Mouse (Mus musculus) midbrain, embryonic 12.5 days (tissue): ENCODE data around the gene Galnt15. TPM values are rescaled to one million over a fixed set of nuclear protein-coding genes. Genes with fewer than 3 reads are reported as not detected.
"Not testable (repeated sequence)": the region's sequence is repeated elsewhere in the genome, so short reads cannot be mapped to it uniquely, and the experiment has no call there.

ENCODE experiments used
- ATAC-seq: fragments of 200-750 bp; cut with Nextera tagmentation; 2 replicates; pipeline ENCODE4 v1.8.0; 2017; ENCODE audit warnings: low read depth, moderate TSS enrichment, moderate library complexity; ENCODE audit not compliant: low FRiP score
- H3K27ac ChIP-seq: fragments of 300-500 bp; sonication (generic); replicated peaks from 2 replicates; pipeline ENCODE4 v1.5.1; 2016; ENCODE audit warnings: mild to moderate bottlenecking
- H3K27me3 ChIP-seq: fragments of 300-500 bp; sonication (generic); 2 replicates; pipeline ENCODE4 v1.6.1; 2016; ENCODE audit warnings: mild to moderate bottlenecking
- H3K36me3 ChIP-seq: fragments of 300-500 bp; sonication (generic); 2 replicates; pipeline ENCODE4 v1.6.1; 2016
- H3K4me1 ChIP-seq: fragments of 300-500 bp; sonication (generic); 2 replicates; pipeline ENCODE4 v1.6.1; 2016
- H3K4me2 ChIP-seq: fragments of 300-500 bp; sonication (generic); replicated peaks from 2 replicates; pipeline ENCODE4 v1.6.1; 2016; ENCODE audit warnings: mild to moderate bottlenecking, moderate library complexity
- H3K4me3 ChIP-seq: fragments of 300-500 bp; sonication (generic); 2 replicates; pipeline ENCODE4 v1.5.1; 2016; ENCODE audit warnings: mild to moderate bottlenecking
- H3K9ac ChIP-seq: fragments of 300-500 bp; sonication (generic); replicated peaks from 2 replicates; pipeline ENCODE4 v1.6.1; 2016; ENCODE audit warnings: mild to moderate bottlenecking, moderate library complexity
- H3K9me3 ChIP-seq: fragments of 300-500 bp; sonication (generic); 2 replicates; pipeline ENCODE4 v1.6.1; 2016; ENCODE audit warnings: mild to moderate bottlenecking
- WGBS: fragments of 180-500 bp; shearing (Covaris S2); methylation state at CpG from one replicate; pipeline ENCODE4 v1.1.7; 2016; 5-methylcytosine and 5-hydroxymethylcytosine counted together
- polyA plus RNA-seq: library from polyadenylated mRNA; unstranded; fragments of >200 nt; fragmentation: Nextera tagmentation; extraction: Ambion mirVana; gene quantifications from 2 replicates; pipeline ENCODE4 v1.2.1, GENCODE M21; 2016

Galnt15 gene
- polyA plus RNA-seq, 1 experiment from 2014 or later = 0.09 TPM

GRCm38 (mm10) chr14:32081026-32081425 is 52.2 kb downstream of the Galnt15 start:
- Histone ChIP-seq H3K36me3 (peaks cover 28% of the 10 kb centered on the region), H3K4me2 (no peak overlapping the region), H3K27ac (no peak overlapping the region), H3K4me3 (no peak overlapping the region), H3K4me1 (peaks cover 4% of the 10 kb centered on the region), H3K27me3 (no peaks in the 10 kb centered on the region), H3K9me3 (no peaks in the 10 kb centered on the region), H3K9ac (no peak overlapping the region)
- ATAC-seq = no peak
- 91% methylated on average over 10 of the region's 10 CpGs for WGBS

GRCm38 (mm10) chr14:32082891-32083290 is 54.1 kb downstream of the Galnt15 start:
- 97% methylated on average over 6 of the region's 6 CpGs for WGBS
- Histone ChIP-seq H3K4me1 (peaks cover 15% of the 10 kb centered on the region), H3K27ac (no peak overlapping the region), H3K4me3 (no peak overlapping the region), H3K27me3 (no peaks in the 10 kb centered on the region), H3K4me2 (no peak overlapping the region), H3K36me3 (peaks cover 28% of the 10 kb centered on the region), H3K9me3 (no peaks in the 10 kb centered on the region), H3K9ac (no peak overlapping the region)
- no peak for ATAC-seq

- Histone ChIP-seq H3K9me3 (no peaks in the 10 kb centered on the region), H3K4me3 (no peak overlapping the region), H3K27me3 (no peaks in the 10 kb centered on the region), H3K4me2 (no peak overlapping the region), H3K4me1 (peaks cover 15% of the 10 kb centered on the region), H3K27ac (no peak overlapping the region), H3K36me3 (peaks cover 28% of the 10 kb centered on the region), H3K9ac (no peak overlapping the region)
- ATAC-seq = no peak
- WGBS = 96% methylated on average over 2 of the region's 2 CpGs
Observed at GRCm38 (mm10) chr14:32083466-32083865, 54.7 kb downstream of the Galnt15 start.

- 5% methylated on average over 22 of the region's 22 CpGs for WGBS
- no peaks in the 10 kb centered on the region for H3K9me3 ChIP-seq
- peak within 1 kb of the TSS; percentile 71 for H3K9ac ChIP-seq
- peak; percentile 96 for ATAC-seq
- peaks cover 28% of the 10 kb centered on the region for H3K36me3 ChIP-seq
- H3K4me3 ChIP-seq = peak within 1 kb of the TSS; percentile 67
- H3K4me2 ChIP-seq = peak within 1 kb of the TSS; percentile 75
- no peaks in the 10 kb centered on the region for H3K27me3 ChIP-seq
- H3K27ac ChIP-seq = peak within 1 kb of the TSS; percentile 77
- H3K4me1 ChIP-seq = peaks cover 15% of the 10 kb centered on the region
Observed at GRCm38 (mm10) chr14:32084761-32085485, 56.1 kb downstream of the Galnt15 start, which contains the start of gene Oxnad1. Oxnad1 (plus strand) TSS chr14:32085374.

- Histone ChIP-seq H3K4me2 (peak within 1 kb of the TSS; percentile 75), H3K4me1 (peaks cover 15% of the 10 kb centered on the region), H3K4me3 (peak within 1 kb of the TSS; percentile 67), H3K9ac (peak within 1 kb of the TSS; percentile 71), H3K36me3 (peaks cover 24% of the 10 kb centered on the region), H3K9me3 (no peaks in the 10 kb centered on the region), H3K27ac (peak within 1 kb of the TSS; percentile 77), H3K27me3 (no peaks in the 10 kb centered on the region)
- WGBS = under 1% methylated on average over 43 of the region's 43 CpGs
- peak; percentile 98 for ATAC-seq
Observed at GRCm38 (mm10) chr14:32085486-32086201, 56.9 kb downstream of the Galnt15 start, which contains the start of gene Dph3. Dph3 (minus strand) TSS chr14:32085729.

GRCm38 (mm10) chr14:32086226-32086625 is 57.4 kb downstream of the Galnt15 start:
- Histone ChIP-seq H3K9me3 (no peaks in the 10 kb centered on the region), H3K9ac (peak overlapping the region; percentile 71), H3K27me3 (no peaks in the 10 kb centered on the region), H3K27ac (no peak overlapping the region; the same call in 1 of the 2 replicates), H3K4me1 (peaks cover 15% of the 10 kb centered on the region), H3K36me3 (peaks cover 18% of the 10 kb centered on the region), H3K4me2 (peak overlapping the region; percentile 75), H3K4me3 (peak overlapping the region; percentile 67)
- WGBS = 41% methylated on average over 8 of the region's 8 CpGs
- ATAC-seq = no peak

- not testable (repeated sequence) for H3K4me3 ChIP-seq, H3K9ac ChIP-seq, H3K27me3 ChIP-seq, ATAC-seq, H3K4me2 ChIP-seq, H3K9me3 ChIP-seq, H3K27ac ChIP-seq
- peaks cover 15% of the 10 kb centered on the region for H3K4me1 ChIP-seq
- WGBS = 90% methylated on average over 7 of the region's 7 CpGs
- H3K36me3 ChIP-seq = peaks cover 16% of the 10 kb centered on the region
Observed at GRCm38 (mm10) chr14:32087584-32088248, 58.9 kb downstream of the Galnt15 start.

GRCm38 (mm10) chr14:32091124-32091523 is 62.3 kb downstream of the Galnt15 start:
- Histone ChIP-seq H3K27me3 (no peaks in the 10 kb centered on the region), H3K4me1 (peaks cover 11% of the 10 kb centered on the region), H3K27ac (no peak overlapping the region), H3K36me3 (peaks cover 41% of the 10 kb centered on the region), H3K9me3 (no peaks in the 10 kb centered on the region), H3K4me2 (no peak overlapping the region), H3K4me3 (no peak overlapping the region), H3K9ac (no peak overlapping the region)
- WGBS = 75% methylated on average over 4 of the region's 4 CpGs
- ATAC-seq = no peak

GRCm38 (mm10) chr14:32091704-32092103 is 62.9 kb downstream of the Galnt15 start:
- 92% methylated on average over 4 of the region's 4 CpGs for WGBS
- no peaks in the 10 kb centered on the region for H3K9me3 ChIP-seq
- H3K4me2 ChIP-seq = no peak overlapping the region
- no peak overlapping the region for H3K27ac ChIP-seq
- H3K36me3 ChIP-seq = peaks cover 45% of the 10 kb centered on the region
- no peak overlapping the region for H3K9ac ChIP-seq
- H3K4me3 ChIP-seq = no peak overlapping the region
- peaks cover 6% of the 10 kb centered on the region for H3K4me1 ChIP-seq
- ATAC-seq = no peak
- no peaks in the 10 kb centered on the region for H3K27me3 ChIP-seq

- H3K36me3 ChIP-seq = peaks cover 59% of the 10 kb centered on the region
- no peak overlapping the region for H3K27ac ChIP-seq
- H3K4me3 ChIP-seq = no peak overlapping the region
- H3K27me3 ChIP-seq = no peaks in the 10 kb centered on the region
- no peaks in the 10 kb centered on the region for H3K4me1 ChIP-seq
- no peak overlapping the region for H3K9ac ChIP-seq
- WGBS = 75% methylated on average over 1 of the region's 1 CpGs
- no peak for ATAC-seq
- H3K9me3 ChIP-seq = no peaks in the 10 kb centered on the region
- H3K4me2 ChIP-seq = no peak overlapping the region
Observed at GRCm38 (mm10) chr14:32093018-32093417, 64.2 kb downstream of the Galnt15 start.

GRCm38 (mm10) chr14:32093500-32094117 is 64.8 kb downstream of the Galnt15 start:
- Histone ChIP-seq H3K9ac (no peak overlapping the region), H3K27ac (no peak overlapping the region), H3K4me3 (no peak overlapping the region), H3K36me3 (peaks cover 64% of the 10 kb centered on the region), H3K4me1 (no peaks in the 10 kb centered on the region), H3K9me3 (no peaks in the 10 kb centered on the region), H3K4me2 (no peak overlapping the region), H3K27me3 (no peaks in the 10 kb centered on the region)
- WGBS = 90% methylated on average over 11 of the region's 11 CpGs
- ATAC-seq = no peak
